Mouse (Mus musculus): ENCODE measurements at regions not wholly inside any gene's neighbourhood (a gene's known extent, or its start where the extent isn't known, plus 50 kb on each side); places are given as distances from the start of the nearest gene placed in this dataset.

GRCm38 (mm10) chr1:185111347-185112016 lies 92.4 kb upstream of the Rab3gap2 start:
- no peaks in the 10 kb centered on the region for H3K36me3 ChIP-seq (ENCODE audit: control insufficient read depth, insufficient read depth, low read length)
- no peak overlapping the region for H3K9ac ChIP-seq (ENCODE audit: low read length)
- no peaks in the 10 kb centered on the region for H3K4me1 ChIP-seq (replicated peaks; ENCODE audit: control insufficient read depth, insufficient read depth)
- no peaks in the 10 kb centered on the region for H3K9me3 ChIP-seq (ENCODE audit: control insufficient read depth, low read length)
- no peak overlapping the region for H3K27ac ChIP-seq (replicated peaks)
- no peak overlapping the region for H3K4me3 ChIP-seq (ENCODE audit: low read depth, low read length)
- no peaks in the 10 kb centered on the region for H3K27me3 ChIP-seq (ENCODE audit: control insufficient read depth, insufficient read depth, low read length)
- TF ChIP-seq CTCF (IDR thresholded peaks at IDR 0.05; ENCODE audit: low read depth): no peak
- no peak for ATAC-seq (ENCODE audit: low FRiP score, low TSS enrichment)
- no peak for DNase-seq (ENCODE audit: low spot score)
- 43% methylated on average over 10 of the region's 10 CpGs for WGBS
- H3K4me2 ChIP-seq (replicated peaks; ENCODE audit: low read depth): no peak overlapping the region

DNA sequence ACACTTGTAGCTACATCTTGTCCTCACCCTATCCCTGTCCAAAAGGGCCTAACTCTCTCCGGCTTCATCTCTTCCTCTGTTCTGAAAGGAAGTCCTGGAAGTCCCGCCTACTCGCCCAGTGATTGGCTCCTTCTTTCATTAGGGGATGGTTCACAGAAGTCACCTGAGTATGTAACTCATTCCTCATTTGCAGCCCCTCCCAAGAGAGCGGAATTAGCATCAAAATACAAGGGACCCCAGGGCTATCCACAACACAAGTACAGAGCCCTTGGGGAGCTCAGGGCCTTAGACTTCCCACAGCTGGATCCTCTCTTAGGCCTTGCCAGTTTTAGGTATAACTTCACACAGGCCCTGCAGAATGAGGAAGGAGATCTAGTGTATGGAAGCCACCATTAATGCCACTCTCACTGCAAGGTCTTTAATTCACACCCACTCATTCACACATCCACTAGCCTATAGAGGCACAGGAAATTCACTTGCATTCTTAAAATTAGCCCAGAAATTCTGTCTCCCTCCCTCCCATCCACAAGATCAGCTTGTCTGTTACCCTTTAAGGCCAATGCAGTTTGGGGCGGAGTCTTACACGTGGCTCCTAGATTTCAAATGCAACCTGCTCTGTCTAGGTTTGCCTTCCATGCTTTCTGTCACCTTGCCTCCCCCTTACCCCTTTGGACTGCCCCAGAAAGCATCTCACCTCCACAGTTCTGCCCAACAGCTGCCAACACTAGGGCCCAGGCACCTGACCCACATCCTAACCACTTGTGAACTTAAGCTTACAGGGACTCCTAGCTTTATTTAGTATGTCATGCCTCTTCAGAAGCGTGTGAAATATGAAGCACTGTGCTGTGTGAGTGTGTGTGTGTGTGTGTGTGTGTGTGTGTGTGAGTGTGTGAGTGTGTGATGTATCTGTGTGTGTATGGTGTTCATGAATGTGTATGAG lies 98.7 kb upstream of the Rab3gap2 start:
- Histone ChIP-seq H3K36me3 (ENCODE audit: control insufficient read depth, insufficient read depth, low read length) (no peaks in the 10 kb centered on the region), H3K9me3 (ENCODE audit: control insufficient read depth, low read length) (no peaks in the 10 kb centered on the region), H3K4me2 (replicated peaks; ENCODE audit: low read depth) (no peak overlapping the region), H3K4me1 (replicated peaks; ENCODE audit: control insufficient read depth, insufficient read depth) (no peaks in the 10 kb centered on the region), H3K9ac (ENCODE audit: low read length) (no peak overlapping the region), H3K27me3 (ENCODE audit: control insufficient read depth, insufficient read depth, low read length) (no peaks in the 10 kb centered on the region), H3K4me3 (ENCODE audit: low read depth, low read length) (no peak overlapping the region), H3K27ac (replicated peaks) (no peak overlapping the region)
- DNase-seq (ENCODE audit: low spot score) (no peak), ATAC-seq (ENCODE audit: low FRiP score, low TSS enrichment) (no peak)
- TF ChIP-seq CTCF (IDR thresholded peaks at IDR 0.05; ENCODE audit: low read depth): no peak
- TF ChIP-seq EP300 (optimal IDR thresholded peaks at IDR 0.05): no peak
- WGBS: 60% methylated on average over 7 of the region's 7 CpGs

- Histone ChIP-seq H3K36me3 (ENCODE audit: control insufficient read depth, insufficient read depth, low read length) (no peaks in the 10 kb centered on the region), H3K9ac (ENCODE audit: low read length) (no peak overlapping the region), H3K4me1 (replicated peaks; ENCODE audit: control insufficient read depth, insufficient read depth) (no peaks in the 10 kb centered on the region), H3K4me3 (ENCODE audit: low read depth, low read length) (no peak overlapping the region), H3K4me2 (replicated peaks; ENCODE audit: low read depth) (no peak overlapping the region), H3K9me3 (ENCODE audit: control insufficient read depth, low read length) (no peaks in the 10 kb centered on the region), H3K27me3 (ENCODE audit: control insufficient read depth, insufficient read depth, low read length) (no peaks in the 10 kb centered on the region), H3K27ac (replicated peaks) (no peak overlapping the region)
- ATAC-seq (ENCODE audit: low FRiP score, low TSS enrichment) (no peak), DNase-seq (ENCODE audit: low spot score) (no peak)
- no peak for TF ChIP-seq EP300 (optimal IDR thresholded peaks at IDR 0.05)
- TF ChIP-seq CTCF (IDR thresholded peaks at IDR 0.05; ENCODE audit: low read depth): no peak
- 50% methylated on average over 4 of the region's 4 CpGs for WGBS
These were observed 100.1 kb upstream of the Rab3gap2 start for GRCm38 (mm10) chr1:185103803-185104202.

DNA sequence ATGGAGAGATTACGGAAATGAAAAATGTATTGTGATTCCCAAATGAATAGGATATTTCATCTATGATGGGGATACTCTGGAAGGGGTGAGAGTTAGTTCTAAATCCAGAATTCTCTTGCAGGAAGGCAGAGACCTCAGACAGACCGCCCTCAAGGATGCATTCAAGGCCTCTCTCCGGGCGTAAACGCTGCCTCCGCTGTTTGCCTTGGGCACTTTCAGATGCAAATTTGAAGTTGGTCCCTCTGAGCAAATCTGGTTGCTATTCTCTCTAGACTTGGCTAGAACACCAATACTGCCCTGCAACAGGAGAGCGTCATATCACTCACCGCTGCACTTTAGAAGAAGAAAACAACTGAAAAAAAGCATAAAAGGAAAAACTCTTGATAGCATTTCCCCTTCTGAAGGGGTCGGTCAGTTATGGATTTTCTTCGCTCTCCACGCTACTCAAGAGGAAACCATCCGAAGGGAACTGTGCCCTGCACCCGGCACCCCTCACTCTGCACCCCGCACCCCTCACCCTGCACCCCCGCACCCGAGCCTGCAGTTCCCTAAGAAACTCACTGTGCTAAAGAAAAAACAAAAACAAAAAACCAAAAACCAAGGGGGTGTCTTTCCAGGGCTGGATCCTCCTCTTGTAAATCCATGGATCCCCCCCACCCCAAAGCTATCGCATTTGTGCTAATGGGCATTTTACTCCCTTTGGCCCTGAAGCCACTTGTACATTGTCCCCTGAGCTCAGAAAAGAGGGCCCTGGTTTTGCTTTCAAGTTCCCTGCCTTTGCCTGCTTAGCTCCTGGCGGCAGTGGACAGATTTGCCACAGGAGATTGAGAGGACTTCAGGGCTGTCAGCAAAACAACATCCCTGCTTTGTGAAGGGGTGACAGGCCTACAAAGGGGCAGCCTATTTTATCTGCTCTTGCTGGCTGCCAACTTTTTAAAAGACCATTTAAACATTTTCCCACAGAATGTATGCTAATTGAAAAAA lies 99.9 kb upstream of the Mark1 start:
- Histone ChIP-seq H3K4me1 (replicated peaks; ENCODE audit: control insufficient read depth, insufficient read depth) (peaks cover 4% of the 10 kb centered on the region; the same call in 1 of the 2 replicates), H3K27me3 (ENCODE audit: control insufficient read depth, insufficient read depth, low read length) (no peaks in the 10 kb centered on the region), H3K9me3 (ENCODE audit: control insufficient read depth, low read length) (no peaks in the 10 kb centered on the region), H3K4me3 (ENCODE audit: low read depth, low read length) (no peak overlapping the region), H3K36me3 (ENCODE audit: control insufficient read depth, insufficient read depth, low read length) (no peaks in the 10 kb centered on the region), H3K9ac (ENCODE audit: low read length) (no peak overlapping the region), H3K4me2 (replicated peaks; ENCODE audit: low read depth) (no peak overlapping the region), H3K27ac (replicated peaks) (no peak overlapping the region)
- TF ChIP-seq EP300 (optimal IDR thresholded peaks at IDR 0.05): no peak
- TF ChIP-seq CTCF (IDR thresholded peaks at IDR 0.05; ENCODE audit: low read depth): no peak
- ATAC-seq (ENCODE audit: low FRiP score, low TSS enrichment) (no peak), DNase-seq (ENCODE audit: low spot score) (no peak)
- WGBS: 54% methylated on average over 18 of the region's 18 CpGs

- no peak for TF ChIP-seq EP300 (optimal IDR thresholded peaks at IDR 0.05)
- Histone ChIP-seq H3K36me3 (ENCODE audit: control insufficient read depth, insufficient read depth, low read length) (no peaks in the 10 kb centered on the region), H3K27me3 (ENCODE audit: control insufficient read depth, insufficient read depth, low read length) (no peaks in the 10 kb centered on the region), H3K9me3 (ENCODE audit: control insufficient read depth, low read length) (no peaks in the 10 kb centered on the region), H3K4me3 (ENCODE audit: low read depth, low read length) (no peak overlapping the region), H3K27ac (replicated peaks) (no peak overlapping the region), H3K4me1 (replicated peaks; ENCODE audit: control insufficient read depth, insufficient read depth) (peaks cover 4% of the 10 kb centered on the region; the same call in 1 of the 2 replicates), H3K9ac (ENCODE audit: low read length) (no peak overlapping the region), H3K4me2 (replicated peaks; ENCODE audit: low read depth) (no peak overlapping the region)
- 17% methylated on average over 17 of the region's 17 CpGs for WGBS
- no peak for ATAC-seq (ENCODE audit: low FRiP score, low TSS enrichment)
- DNase-seq (ENCODE audit: low spot score): no peak
These were observed 99.0 kb upstream of the Mark1 start for GRCm38 (mm10) chr1:185098195-185098974.
